Mouse (Mus musculus): ENCODE results near the gene Chad. TPM values are rescaled to one million over a fixed set of nuclear protein-coding genes. Genes with fewer than 3 reads are reported as not detected.

Gene Chad
- 1.3 and 66.7 TPM in 2 replicates for polyA plus RNA-seq (2012; rRNA removed; ENCODE audit: low replicate concordance)

DNA sequence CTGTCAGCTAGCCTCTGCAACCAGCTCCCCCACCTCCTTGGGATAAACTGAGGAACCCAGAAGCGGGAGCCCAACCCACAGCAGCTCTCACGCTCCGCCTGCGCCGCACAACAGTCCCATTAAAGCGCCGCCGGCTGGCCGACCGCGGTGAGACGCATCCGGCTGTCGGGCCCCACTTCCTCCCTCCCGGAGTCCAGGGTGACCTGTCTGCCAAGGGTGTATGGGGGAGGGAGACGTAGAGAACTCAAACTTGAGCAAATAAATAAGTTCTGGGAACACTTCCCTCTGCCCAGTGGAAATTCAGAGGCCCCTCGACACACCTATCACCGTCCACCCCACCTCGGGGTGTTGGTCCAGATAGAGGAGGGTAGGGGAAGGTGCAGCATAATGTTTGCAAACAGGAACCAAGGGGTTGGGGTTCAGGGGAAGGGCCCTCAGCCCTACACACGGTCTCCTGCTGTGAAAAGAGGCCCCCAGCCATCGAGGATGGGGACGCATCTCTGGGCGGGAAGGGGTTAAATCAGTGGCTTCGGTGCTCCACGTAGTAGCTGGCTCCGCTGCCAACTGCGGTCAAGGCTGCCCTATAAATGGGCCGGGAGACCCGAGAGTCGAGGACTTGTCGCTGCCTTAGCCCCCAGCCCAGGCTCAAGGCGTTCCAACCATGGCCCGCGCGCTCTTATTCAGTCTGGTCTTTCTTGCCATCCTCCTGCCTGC, at the start of gene Chad:
TSS of gene Chad (plus strand) at position 611 of the 714 bp plus-strand sequence.

DNA sequence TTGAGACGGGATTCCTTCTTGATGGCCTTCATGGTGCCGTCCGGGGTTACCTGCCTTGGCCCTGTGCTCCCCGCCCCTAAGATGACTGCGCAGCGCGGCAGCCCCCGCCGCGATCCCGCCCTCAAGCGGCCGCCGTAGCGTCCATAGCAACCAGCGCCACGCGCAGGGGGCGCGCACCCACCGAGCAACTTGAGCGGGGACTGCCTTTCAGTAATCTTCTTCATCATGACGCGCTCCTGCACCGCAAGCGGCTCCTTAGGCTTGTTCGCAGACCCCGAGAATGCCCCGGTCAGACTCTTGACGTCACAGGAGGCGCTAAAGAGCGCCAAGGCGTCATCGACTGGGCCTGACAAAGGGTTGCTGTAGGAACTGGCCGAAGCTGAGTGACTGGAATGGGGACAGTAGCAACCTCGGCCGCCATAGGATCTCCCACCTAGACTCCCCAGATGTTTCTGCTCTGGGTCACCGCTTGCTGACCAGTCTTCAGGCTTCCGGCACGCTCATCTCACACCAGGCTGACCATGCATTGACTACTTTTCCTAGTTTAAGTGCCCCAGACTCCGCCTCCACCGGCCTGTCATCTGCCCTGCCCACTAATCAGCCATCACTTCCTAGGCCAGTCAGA, 43.5 kb upstream of the Chad start, which contains the start of gene Mycbpap:
TSS of gene Mycbpap (minus strand) at position 524 of the 625 bp plus-strand sequence.

DNA sequence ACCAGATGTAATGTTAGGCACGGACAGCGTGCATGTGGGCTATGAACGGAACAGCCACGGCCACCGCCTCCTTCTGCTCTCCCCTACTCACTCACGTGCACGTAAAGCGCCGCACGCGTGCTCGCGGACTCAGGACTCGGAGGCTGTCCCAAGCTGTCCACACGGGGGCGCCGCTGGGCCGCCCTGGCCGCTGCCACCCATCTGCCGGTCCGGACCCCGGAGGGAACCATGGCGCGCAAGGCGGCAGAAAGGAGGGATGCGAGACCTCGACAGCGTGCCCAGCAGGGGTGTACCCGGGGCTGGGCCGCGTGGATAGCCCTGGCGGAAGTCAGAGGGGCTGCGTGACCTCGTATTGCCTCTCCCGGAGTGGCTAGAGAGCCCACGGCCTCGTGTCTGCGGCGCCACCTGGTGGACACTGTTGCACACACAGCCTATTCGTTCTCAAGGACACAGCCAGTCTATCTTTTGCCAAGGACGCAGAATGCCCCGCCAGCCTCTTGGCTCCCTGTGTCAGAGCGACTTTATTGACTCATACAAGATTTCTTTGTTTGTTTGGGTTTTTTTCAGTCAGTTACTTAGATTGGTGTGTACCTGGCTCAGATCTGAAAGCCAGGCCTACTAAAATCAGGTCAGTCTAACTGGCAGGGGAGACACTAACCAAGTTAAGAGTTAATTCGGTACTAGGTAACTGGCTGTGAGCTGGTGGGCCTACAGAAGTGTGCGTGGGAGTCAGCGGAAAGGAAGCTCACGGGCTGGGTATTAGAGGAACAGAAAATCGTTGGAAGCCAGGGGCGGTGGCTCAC, 15.8 kb upstream of the Chad start, which contains the start of gene Rsad1:
TSS of gene Rsad1 (minus strand) at position 368 of the 803 bp plus-strand sequence.

DNA sequence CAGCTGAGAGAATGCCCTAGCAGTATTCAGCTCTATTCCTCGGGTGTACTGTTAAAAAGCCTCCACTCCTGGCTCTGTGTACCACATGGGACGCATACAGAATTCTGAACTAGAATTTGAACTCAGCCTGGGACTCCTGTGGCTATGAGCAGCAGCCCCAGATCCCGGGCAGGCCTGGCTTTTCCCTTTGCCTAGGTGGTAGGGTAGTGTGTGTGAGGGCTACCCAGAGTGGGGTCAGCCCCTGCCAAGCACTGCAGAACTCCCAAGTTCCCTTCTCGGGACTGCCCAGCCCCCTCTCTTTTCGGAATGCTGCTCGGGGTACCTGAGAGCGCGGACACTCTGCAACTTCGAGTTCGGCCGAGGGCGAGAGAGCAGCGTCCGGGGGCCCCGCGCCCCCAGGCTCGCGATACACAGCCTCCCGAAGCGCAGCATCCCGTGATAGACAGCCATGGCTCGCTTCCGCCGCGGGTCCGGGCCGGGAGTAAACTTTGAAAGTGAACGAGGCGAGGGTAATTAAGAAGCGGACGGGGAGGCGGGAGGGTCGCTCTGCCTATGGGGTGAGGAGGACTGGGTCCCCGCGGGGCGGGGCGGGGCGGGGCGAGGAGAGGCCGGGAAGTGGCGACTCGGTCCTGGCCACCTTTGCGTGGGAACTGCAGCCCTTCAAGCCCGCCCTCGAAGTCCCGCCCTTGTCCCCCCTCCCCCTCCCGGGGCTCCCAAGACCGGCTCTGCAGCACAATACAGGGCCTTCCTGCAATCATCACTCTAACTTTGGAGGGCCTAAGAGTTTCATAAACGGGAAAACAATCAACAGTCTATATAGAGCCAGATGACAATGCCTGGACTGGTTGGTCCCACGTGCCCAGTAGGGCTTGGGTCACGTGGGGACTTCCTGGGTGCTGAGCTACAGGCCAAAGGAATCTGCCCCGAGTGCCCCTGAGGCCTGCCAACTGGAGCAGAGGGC, 36.8 kb downstream of the Chad start, which contains the start of gene Acsf2:
TSS of gene Acsf2 (minus strand) at position 551 of the 961 bp plus-strand sequence.

Other genes starting within 250 kb of the Chad start
- 0.92 and 1.6 TPM in 2 replicates for gene Luc7l3, start 243.1 kb upstream of the Chad start, polyA plus RNA-seq (2012; rRNA removed; ENCODE audit: low replicate concordance)
- 68.4 and 74.6 TPM in 2 replicates for gene Ankrd40, start 237.0 kb upstream of the Chad start, polyA plus RNA-seq (2012; rRNA removed; ENCODE audit: low replicate concordance)
- 70.3 and 173 TPM in 2 replicates for gene Abcc3, start 172.1 kb upstream of the Chad start, polyA plus RNA-seq (2012; rRNA removed; ENCODE audit: low replicate concordance)
- gene Cacna1g, start 90.8 kb upstream of the Chad start, polyA plus RNA-seq (2012; rRNA removed; ENCODE audit: low replicate concordance), result 7.5 and 15.5 TPM in 2 replicates
- 0.08 TPM in 1 of 2 replicates, not detected in the other for gene Spata20, start 78.9 kb upstream of the Chad start, polyA plus RNA-seq (2012; rRNA removed; ENCODE audit: low replicate concordance)
- gene Epn3, start 65.1 kb upstream of the Chad start, polyA plus RNA-seq (2012; rRNA removed; ENCODE audit: low replicate concordance), result 4.1 and 10.7 TPM in 2 replicates
- 1.9 and 2.7 TPM in 2 replicates for gene Mycbpap, start 43.3 kb upstream of the Chad start, polyA plus RNA-seq (2012; rRNA removed; ENCODE audit: low replicate concordance)
- gene Rsad1, start 15.8 kb upstream of the Chad start, polyA plus RNA-seq (2012; rRNA removed; ENCODE audit: low replicate concordance), result 4.8 and 7.6 TPM in 2 replicates
- 29.7 and 35.2 TPM in 2 replicates for gene Acsf2, start 36.8 kb downstream of the Chad start, polyA plus RNA-seq (2012; rRNA removed; ENCODE audit: low replicate concordance)
- gene Lrrc59, start 64.7 kb downstream of the Chad start, polyA plus RNA-seq (2012; rRNA removed; ENCODE audit: low replicate concordance), result 115 and 176 TPM in 2 replicates
- 16.2 and 23.4 TPM in 2 replicates for gene Mrpl27, start 88.7 kb downstream of the Chad start, polyA plus RNA-seq (2012; rRNA removed; ENCODE audit: low replicate concordance)
- 0.92 and 1.4 TPM in 2 replicates for gene Eme1, start 88.9 kb downstream of the Chad start, polyA plus RNA-seq (2012; rRNA removed; ENCODE audit: low replicate concordance)
- 23.8 and 24.6 TPM in 2 replicates for gene Xylt2, start 112.5 kb downstream of the Chad start, polyA plus RNA-seq (2012; rRNA removed; ENCODE audit: low replicate concordance)
- gene Gm11541, start 139.5 kb downstream of the Chad start, polyA plus RNA-seq (2012; rRNA removed; ENCODE audit: low replicate concordance), result 0.05 TPM in 1 of 2 replicates, not detected in the other
- 0.09 TPM in 1 of 2 replicates, not detected in the other for gene Cdc34b, start 176.7 kb downstream of the Chad start, polyA plus RNA-seq (2012; rRNA removed; ENCODE audit: low replicate concordance)
- gene Tmem92, start 217.7 kb downstream of the Chad start, polyA plus RNA-seq (2012; rRNA removed; ENCODE audit: low replicate concordance), result 0.24 TPM in 1 of 2 replicates, not detected in the other

Data from duodenum, adult 2 months (tissue).